Mouse (Mus musculus) lung, postnatal 0 days (tissue): Measurements from ENCODE around the gene Fzd4.

Experiments
- CTCF ChIP-seq: IDR thresholded peaks from 2 replicates; pipeline ENCODE4 v1.5.1; 2016; ENCODE audit warnings: antibody characterized with exemption, mild to moderate bottlenecking
- EP300 ChIP-seq: IDR thresholded peaks from 2 replicates; pipeline ENCODE4 v1.6.1; 2016; ENCODE audit warnings: antibody characterized with exemption, mild to moderate bottlenecking, control low read depth

DNA sequence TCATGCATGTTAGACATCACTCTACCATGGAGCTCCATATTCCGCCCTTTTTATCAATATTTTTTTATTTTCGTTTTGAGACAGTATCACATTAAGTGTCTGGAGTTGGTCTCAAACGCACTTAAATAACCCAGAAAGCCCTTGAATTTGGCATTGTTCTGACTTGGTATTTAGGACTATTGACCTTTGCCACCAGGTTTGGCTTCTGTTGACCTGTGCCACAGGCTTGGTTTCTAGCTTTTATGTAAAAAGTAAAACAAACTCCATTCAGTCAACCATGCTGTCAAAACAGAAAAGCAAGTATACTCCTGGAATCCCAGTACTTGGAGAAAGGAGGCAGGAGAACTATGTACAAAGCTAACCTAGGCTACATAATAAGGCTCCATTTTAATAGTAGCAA, 12.9 kb upstream of the Fzd4 start:
- no peak for TF ChIP-seq EP300
- TF ChIP-seq CTCF = no peak
